Mouse (Mus musculus) thymus, postnatal 25 days (tissue): Measurements from ENCODE around the gene Oscar.
A peak's percentile ranks its signal among the peaks of the same experiment; 100 is the strongest.

Experiments used
- DNase-seq: peaks from one replicate; pipeline ENCODE4 v3.0.0; 2022

Oscar gene

DNA sequence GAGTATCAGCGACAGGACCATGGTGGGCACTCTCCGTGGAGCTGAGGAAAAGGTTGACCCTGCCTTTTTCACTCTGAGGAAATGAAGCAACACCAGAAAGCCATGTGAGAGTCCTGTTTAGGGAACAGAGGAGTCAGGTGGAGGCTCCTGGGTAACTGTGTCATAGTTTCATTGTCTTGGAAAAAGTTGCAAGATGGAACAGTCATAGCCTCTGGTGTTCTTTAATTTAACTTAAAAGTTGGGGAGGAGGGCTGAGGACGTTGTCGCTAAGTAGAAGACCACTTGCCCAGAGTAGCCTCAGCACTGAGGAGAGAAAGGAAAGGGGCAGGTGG is at the start of gene Oscar:
Gene Oscar (minus strand): TSS at position 101 of the 332 bp plus-strand sequence.
- no peak for DNase-seq

DNA sequence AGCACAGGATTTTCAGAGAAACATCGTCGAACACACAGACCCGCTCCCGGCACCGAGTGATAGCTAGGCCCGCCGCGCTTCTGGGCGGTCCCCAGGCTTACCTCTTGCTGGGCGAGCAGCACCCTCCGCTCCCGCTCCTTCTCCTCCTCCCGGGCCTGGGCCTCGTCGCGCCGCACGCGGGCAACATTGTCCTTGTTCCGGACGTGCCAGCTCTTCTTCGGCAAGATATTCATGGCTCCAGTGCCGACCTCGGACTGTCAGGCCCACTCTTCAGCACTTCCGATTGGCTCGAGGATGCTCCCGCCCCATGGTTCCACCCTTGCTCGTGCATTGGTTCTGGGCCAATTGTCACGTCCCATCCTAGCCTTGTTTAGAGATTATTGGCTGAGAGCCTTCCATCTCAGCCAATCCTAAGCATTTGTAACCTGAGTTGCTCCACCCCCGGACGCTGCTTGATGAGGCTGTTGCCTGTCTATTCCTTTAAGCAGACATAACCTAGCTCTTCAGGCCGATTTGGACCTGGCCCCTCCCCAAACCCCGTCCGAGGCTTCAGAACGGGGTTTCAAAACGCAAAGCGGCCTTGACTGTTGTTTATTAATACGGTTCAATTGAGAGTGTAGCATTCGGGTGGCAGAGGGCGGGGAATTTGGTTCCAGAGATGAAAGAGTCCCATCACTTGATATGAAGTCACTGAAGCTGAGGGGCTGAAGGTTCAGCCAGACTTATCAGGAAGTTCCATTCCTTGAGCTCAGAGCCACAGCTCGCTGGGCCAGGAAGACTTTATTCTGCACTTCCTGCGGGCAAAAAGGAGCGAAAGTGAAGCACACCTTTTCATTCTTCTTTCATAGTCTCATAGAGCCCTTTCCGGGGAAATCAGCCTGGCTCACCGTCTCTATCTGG is 49.5 kb upstream of the Oscar start, which contains the start of gene Leng1:
Gene Leng1 (minus strand): TSS at position 626 of the 900 bp plus-strand sequence.
- DNase-seq: peak; percentile 92

DNA sequence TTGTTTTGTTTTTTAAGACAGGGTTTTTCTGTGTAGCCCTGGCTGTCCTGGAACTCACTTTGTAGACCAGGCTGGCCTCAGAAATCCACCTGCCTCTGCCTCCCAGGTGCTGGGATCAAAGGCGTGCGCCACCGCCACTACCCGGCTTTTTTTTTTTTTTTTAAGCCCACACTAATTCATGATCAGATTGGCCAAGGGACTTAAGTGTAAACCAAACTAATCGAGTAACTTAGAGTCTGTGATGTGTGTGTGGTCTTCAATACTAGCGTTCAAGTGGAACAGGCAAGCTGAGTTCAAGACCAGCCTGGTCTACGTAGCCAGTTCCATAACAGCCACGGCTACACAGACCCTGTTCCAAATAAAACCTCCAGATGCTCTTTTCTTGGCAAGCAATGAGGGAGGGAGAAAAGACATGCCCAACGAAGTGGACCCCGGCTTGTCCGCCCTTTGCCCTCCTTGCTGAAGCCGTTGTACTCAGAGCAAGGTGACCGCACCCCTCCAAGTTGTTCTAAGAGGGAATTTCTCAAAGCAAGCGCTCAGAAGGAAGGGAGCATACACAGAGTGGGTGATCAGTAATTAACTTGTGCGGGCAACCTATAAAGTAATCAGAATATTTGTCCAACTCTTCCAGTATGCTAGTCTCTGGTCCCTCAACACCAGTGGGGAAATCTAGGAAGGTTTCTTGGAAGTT is 48.7 kb upstream of the Oscar start:
- no peak for DNase-seq

DNA sequence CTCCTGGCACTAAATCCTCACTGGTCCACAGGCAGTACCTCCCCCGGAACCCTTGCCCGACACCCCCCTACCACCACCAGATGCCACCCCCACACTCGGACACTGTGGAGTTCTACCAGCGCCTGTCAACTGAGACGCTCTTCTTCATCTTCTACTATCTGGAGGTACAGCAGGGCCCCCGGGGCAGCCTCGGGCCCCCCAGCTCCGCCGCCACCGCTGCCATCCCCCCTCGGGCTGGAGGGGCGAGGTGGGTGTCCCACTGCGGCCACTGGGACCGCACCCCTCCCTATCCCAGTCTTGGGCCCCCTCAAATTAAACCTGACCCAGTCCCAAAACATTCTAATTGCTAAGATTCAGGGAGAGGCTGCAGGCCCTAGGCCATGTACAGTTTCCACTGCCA is 42.6 kb upstream of the Oscar start:
- no peak for DNase-seq

DNA sequence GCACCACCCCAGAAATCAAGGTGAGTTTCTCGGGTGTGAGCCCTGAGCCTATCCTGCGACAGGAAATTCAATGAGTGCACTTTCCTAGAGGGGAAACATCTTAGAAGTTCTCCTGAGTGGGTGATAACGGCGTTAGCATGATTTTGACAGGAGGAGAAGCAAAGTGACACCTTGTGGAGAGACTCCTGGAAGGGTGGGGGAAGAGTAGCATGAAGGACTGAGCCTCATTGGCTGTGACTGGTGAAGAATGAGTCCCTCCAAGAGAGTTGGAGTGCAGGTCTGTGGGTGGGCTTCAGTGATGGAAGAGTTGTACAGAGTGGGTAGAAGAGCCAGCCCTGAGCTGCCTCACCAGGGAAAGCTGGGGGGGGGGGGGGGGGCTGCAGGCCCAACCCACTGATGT is 41.0 kb upstream of the Oscar start:
- DNase-seq: no peak

DNA sequence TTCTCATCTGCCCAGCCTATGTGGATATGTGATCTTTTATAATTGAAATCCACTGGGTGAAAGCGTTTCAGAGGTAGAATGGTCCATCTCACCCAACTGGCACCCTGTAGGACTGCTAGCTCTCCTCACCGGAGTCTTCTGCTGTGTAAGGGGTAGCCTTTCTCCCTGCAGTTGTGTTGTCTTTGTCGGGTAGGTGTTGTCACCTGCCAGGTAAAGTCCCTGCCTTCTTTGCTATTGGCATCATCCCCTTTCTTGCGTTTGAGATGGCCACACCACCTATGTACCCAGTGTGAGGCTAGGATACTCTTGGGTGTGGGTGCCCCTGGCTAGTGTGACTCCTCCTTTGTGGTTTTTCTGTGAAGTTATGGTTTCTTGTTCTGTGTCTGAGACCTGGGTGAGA is 30.7 kb upstream of the Oscar start:
- DNase-seq: no peak

DNA sequence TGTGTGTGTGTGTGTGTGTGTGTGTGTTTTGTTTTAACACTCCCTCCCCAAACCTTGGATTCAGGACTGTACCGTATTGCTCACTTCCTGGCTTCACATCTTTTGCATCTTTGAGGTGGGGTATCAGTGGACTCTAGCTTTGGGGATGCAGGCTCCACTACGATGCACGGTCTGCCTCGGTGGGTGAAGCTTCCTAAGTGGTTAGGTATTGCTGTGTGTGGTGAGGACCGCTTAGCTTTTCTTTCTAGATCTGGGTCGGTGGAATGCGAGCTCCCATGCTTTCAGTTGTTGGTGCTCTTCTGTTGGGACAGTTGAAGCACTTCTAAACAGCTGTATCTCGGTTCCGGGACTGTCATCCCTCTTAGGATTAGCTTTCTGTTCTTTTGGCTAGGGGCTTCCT is 30.2 kb upstream of the Oscar start:
- DNase-seq: no peak

DNA sequence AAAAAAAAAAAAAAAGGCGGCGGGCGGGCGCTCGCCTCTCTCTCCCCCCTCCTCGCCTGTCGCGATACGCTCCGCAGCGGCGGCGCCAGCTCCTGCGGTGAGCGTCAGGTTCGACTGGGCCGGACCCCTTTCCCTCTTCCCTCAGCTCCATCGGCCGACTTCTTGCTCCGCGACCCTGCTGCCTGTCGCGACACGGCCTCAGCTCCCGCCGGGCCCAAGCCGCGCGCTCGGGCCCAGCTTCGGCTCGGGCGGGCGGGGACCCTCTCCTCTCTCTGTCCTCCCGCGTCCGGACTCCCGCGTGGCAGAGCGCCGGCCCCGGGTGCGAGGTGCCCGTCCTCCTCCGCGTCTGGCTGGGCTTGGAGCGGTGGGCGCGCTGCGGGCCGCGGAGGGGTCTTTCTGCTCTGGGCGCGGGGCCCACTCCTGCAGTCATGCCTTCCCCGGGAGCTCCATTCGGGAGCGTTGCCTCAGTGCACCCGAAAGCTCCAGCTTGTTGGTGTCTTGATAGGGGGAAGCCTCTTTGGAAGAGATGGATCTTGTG is 29.6 kb upstream of the Oscar start:
- no peak for DNase-seq

DNA sequence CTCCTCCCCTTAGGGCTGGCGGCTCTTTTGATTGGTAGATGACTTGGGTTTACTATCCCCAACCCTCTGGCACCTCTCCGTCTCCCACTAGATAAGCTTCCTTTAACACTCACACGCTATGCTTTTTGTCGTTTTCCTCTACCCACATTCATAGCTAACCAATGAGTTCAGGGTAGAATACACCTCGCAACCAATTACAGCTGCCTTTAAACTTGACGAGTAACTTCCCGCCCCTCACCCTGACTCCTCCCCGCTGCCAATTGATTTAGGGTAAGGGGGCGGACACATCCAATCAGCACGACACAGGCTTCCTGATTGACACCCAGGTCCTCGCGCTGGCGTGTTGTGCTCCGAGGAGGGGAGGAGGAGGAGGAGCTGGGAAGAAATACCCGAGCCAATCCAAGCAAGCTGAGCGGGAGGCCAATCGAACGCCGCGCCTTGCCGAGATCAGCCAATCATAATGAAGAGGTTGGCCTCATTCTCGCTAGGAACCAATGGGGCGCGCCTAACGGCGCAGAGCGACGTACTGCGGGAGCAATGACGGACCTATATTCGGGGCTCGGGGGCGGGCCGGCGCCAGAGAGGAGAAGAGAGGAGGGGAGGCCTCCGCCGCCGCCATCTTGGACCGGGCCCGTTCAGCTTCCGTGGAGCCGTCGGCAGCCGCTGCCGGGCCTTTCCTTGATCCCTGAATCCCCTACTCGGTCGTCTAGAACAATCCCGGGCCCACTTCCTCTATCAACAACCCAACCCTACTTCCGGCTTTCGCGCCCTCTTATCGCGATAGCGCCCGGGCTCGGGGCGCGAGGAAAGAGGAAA is 28.9 kb upstream of the Oscar start, which contains the start of gene Cnot3:
Gene Cnot3 (plus strand): TSS at position 597 of the 816 bp plus-strand sequence.
- DNase-seq: peak; percentile 96

DNA sequence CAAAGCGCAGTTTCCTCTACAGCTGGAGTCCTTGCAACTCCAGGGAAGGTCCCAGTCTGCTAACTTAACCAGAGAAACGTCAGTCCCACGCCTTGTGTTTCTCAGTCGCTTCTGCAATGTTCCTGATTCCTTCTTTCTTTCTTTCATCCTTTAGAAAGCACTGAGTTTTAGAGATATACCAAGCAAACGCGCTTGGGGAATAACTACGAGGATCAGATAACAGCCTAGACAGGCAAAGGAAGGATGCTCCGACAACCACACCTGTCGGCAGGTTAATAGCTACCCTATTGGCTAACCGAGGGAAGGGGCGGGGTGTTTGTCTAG is 28.4 kb upstream of the Oscar start:
- DNase-seq: no peak

DNA sequence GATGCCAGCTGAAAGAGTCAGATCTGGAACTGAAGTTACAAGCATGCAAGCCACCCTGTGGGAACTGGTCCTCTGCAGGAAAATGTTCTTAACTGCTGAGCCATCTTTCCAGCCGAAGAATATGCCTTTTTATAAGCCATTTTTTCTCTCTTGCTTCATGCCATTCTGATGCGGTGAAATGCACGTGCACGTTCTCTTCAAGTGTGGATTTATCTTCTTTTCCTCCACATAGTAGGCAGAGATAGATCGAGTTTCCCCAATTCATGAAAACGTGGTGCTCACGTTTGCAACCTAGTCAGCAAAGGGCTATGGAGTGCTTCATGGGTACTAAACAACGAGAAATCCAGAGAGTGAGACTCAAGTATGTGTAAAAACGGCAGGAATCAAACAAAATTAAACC is 27.9 kb upstream of the Oscar start:
- DNase-seq: no peak

DNA sequence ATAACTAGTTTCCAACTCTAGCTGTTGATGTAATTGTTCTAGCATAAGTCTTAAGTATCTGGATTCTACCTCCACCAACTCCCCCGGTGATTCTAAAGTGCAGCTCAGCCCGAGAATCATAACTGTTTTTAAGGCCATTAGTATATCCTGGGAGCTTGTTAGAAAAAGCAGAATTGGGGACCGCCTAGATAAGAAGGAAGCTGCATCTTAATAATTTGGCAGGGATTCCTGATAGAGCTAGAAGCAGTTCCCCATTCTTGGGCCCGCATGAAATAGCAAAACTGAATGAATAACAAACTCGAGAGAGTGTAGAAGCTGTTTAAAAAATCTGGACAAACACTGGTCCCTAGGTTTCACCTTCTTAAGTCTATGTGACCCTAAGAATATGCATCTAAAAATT is 27.5 kb upstream of the Oscar start:
- no peak for DNase-seq

DNA sequence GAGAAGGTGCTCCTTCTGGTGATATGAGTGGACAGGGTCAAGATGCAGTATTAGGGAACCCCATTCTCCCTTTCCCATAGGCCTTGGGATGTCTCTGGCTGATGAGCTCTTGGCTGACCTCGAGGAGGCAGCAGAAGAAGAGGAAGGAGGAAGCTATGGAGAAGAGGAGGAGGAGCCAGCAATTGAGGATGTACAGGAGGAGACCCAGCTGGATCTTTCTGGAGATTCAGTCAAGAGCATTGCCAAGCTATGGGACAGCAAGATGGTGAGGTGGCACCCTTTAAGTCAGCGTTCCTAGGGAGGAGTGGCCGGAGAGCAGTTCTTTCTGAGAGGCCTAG is 14.5 kb upstream of the Oscar start:
- no peak for DNase-seq

DNA sequence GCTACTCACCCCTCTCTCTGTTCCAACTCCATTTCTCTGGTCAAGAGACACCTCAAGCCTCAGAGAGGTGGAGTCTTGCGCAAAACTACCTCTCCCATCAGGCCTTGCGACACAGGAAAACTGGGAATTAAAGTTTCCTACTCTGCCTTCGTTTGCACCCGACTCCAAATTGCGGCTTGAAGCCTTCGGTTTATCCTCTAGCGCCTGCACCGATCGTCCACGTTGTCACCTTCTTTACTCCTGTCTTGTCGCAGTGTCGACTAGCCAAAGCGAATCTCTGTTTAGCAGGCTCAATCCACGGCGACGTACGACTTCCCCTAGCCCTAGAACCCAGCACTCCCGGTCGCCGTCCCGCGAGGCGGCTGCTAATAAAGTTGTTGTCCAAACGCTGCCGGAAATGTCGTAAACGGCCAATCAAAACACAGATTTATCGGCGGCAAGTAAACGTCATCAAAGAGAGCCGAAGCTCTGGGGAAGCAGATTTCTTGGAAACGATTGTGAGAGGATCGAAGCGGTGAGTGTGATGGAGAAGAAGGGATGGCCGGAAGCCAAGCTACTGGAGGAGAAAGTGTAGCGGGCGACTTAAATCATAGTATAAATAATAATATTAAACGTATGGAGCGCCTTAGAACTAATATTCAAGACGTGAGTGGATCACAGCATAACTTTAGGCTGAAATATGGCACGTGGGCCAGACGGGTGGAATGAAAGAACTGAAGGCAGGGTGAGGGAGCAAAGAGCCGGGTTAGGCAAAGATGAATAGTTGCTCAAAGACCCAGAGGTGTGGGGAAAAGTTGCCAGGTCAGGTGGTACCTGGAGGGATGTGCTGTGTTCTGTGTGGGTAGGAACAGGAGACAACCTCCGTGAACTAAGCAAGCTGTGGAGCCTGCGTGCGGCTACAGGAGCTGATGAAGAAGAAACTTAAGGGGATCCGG is 13.9 kb upstream of the Oscar start, which contains the start of the genes Tfpt and Prpf31:
Gene Tfpt (minus strand): TSS at position 387 of the 935 bp plus-strand sequence.
Gene Prpf31 (plus strand): TSS at position 443 of the 935 bp plus-strand sequence.
- peak; percentile 91 for DNase-seq

DNA sequence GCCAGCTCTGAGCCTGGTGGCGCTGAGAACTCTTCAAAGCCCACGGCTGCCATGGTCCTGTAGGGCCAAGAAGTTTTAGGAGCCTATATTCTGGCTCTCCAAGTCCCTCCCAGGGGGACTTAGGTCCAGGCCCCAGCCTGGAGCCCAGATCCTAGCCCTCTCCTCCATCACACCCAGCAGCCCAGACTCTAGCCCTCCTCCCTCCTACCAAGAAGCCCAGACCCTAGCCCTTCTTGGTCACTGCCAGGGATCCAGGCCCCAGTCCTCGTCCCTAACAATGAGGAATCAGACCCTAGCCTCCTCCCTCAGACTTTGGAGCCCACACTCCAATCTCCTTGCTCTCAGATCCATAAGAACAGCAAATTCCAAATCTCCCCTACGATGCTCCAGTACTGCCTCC is 13.1 kb upstream of the Oscar start:
- no peak for DNase-seq

DNA sequence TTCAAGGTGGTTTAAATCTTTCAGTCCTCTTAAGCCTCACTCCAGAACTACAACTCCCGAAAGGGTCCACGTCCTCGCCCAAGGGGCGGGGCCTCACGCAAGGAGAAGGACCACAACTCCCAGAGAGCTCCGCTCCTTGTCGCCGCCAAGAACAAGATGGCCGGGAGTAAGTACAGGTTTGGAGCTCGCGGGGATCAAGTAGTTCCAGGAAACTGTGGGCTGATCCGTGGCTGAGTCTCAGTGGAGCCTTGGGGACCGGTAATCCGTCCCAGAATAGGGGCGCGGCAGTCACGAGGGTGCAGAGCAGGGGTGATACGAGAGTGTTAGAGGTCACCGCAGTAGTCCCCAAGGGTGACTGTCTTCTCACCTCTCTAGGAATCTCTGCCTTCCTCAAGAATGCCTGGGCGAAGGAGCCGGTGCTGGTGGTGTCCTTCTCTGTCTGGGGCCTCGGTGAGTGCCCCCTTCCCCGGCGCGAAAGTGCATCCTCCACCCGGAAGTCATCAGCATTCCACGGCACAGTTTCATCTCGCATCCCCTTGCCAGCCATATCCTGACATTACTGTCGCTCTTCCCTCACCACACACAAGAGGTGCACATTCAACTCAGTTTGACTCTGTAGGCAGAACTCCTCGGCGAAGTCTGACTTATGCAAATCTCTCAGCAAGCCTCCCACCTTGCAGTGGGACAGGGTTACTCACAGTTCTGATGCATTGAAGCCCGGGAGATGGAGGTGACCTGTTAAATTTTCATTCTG is 1.5 kb upstream of the Oscar start, which contains the start of gene Ndufa3:
Gene Ndufa3 (plus strand): TSS at position 132 of the 754 bp plus-strand sequence.
- peak; percentile 88 for DNase-seq

DNA sequence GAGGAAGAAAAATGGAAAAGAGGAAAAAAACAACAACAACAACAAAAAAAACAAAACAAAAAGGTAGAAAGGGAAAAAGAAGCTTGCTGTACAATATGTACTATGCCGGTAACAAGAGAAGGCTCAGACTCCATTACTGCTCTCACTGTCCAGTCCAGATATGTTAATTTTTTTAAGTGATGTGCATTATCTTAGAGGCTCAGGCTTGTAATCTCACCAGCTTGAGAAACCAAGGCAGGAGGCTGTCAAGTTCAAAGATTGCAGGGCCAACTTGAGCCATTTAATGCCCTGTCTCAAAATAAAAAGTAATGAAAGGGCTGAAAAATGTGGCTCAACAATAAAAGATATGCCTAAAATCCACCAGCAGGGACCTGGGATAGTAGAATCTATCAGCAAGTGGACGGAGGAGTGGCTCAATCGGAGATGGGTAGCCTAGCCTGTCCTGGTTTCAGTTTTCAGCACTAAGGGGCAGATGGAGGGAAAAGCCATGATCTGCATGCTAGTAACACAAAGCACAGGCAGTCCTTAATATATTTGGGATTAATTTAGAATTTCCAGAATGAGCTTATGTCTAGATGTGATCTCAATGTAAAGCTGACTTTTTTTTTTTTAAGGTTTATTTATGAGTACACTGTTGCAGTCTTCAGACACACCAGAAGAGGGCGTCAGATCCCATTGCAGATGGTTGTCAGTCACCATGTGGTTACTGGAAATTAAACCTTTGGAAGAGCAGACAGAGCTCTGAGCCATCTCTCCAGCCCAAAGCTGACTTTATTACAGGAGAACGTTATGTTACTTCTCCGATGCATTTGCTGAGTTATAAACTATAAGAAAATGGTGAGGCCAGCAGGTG is 658 bp upstream of the Oscar start:
- no peak for DNase-seq

DNA sequence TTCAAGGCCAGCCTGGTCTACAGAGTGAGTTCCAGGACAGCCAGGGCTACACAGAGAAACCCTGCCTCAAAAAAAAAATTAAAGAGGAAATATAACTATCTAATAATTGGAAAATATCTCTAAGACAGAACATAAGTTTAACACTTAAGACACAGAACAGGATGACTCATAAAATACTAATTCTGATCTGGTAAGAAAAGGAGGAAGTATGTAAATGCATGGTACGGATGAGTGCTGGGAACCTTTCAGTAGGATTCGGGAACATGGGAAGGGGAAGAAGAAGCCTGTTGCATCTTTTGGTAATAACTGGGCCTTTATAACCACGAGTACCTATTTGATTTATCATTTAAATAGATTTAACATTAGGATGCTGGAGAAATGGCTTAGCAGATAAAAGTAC is 1.9 kb downstream of the Oscar start:
- DNase-seq: no peak

DNA sequence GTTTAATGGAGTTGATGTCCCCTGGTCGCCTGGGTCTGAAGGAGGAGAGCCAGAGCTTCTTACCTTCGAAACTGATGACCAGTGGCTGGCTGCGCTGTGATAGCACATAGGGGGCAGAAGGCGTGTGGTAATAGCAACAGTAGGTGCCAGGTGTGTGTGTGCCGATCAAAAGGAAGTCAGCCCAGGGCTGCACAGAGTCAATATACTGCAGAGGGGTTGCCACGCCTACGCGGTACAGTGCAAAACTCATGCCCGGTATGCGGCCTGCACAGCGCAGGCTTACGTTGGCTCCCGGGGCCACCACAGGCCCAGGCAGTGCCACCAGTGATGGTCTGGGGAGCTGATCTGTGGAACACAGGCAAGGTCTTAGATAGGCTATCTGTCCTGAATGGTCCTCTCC is 5.0 kb downstream of the Oscar start:
- no peak for DNase-seq

DNA sequence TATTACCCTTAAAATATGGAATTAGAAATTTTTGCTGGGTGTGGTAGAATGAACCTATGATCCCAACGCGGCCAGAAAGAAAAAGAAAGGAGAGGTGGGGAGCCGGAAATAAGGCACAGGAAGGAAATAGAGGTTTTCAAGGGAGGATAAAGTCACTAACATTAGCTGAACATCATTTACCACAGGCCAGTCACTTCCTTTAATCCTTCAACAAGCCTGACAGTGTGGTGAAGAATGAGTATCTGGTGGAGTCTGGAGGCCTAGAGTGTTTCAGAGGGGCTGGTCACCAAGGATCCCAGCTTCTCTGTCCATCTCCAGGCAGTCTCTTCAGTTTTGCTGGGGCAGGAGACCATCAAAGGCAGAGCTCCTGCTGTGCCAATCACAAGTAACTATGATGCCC is 5.5 kb downstream of the Oscar start:
- no peak for DNase-seq
